Mouse (Mus musculus) intestine, postnatal 0 days (tissue): ENCODE data around the gene Oas1g. TPM values are rescaled to one million over a fixed set of nuclear protein-coding genes. Genes with fewer than 3 reads are reported as not detected.
"Not testable (repeated sequence)": the region's sequence is repeated elsewhere in the genome, so short reads cannot be mapped to it uniquely, and the experiment has no call there.

Source experiments
- ATAC-seq: fragments of 200-750 bp; cut with Nextera tagmentation; 2 replicates; pipeline ENCODE4 v1.8.0; 2017; ENCODE audit warnings: mild to moderate bottlenecking, moderate TSS enrichment, moderate library complexity
- H3K27ac ChIP-seq: fragments of 300-500 bp; sonication (generic); 2 replicates; pipeline ENCODE4 v1.5.1; 2014; ENCODE audit warnings: mild to moderate bottlenecking, low read depth, low read length, moderate library complexity
- H3K27me3 ChIP-seq: fragments of 300-500 bp; sonication (generic); replicated peaks from 2 replicates; pipeline ENCODE4 v1.6.1; 2014; ENCODE audit warnings: low read length, mixed read lengths; ENCODE audit not compliant: control insufficient read depth, insufficient read depth
- H3K36me3 ChIP-seq: fragments of 300-500 bp; sonication (generic); 2 replicates; pipeline ENCODE4 v1.6.1; 2014; ENCODE audit warnings: mild to moderate bottlenecking, moderate library complexity; ENCODE audit not compliant: control insufficient read depth, insufficient read depth
- H3K4me1 ChIP-seq: fragments of 300-500 bp; sonication (generic); replicated peaks from 2 replicates; pipeline ENCODE4 v1.6.1; 2014; ENCODE audit warnings: antibody characterized with exemption, low read length, mixed read lengths; ENCODE audit not compliant: control insufficient read depth, insufficient read depth
- H3K4me2 ChIP-seq: fragments of 300-500 bp; sonication (generic); replicated peaks from 2 replicates; pipeline ENCODE4 v1.6.1; 2014; ENCODE audit warnings: low read depth, mild to moderate bottlenecking, moderate library complexity
- H3K4me3 ChIP-seq: fragments of 300-500 bp; sonication (generic); 2 replicates; pipeline ENCODE4 v1.5.1; 2014; ENCODE audit warnings: low read depth, low read length
- H3K9ac ChIP-seq: fragments of 300-500 bp; sonication (generic); 2 replicates; pipeline ENCODE4 v1.6.1; 2014; ENCODE audit warnings: mild to moderate bottlenecking, low read depth, low read length
- H3K9me3 ChIP-seq: fragments of 300-500 bp; sonication (generic); 2 replicates; pipeline ENCODE4 v1.6.1; 2016; ENCODE audit warnings: mixed run types; ENCODE audit not compliant: control insufficient read depth
- CTCF ChIP-seq: sonication (generic); IDR thresholded peaks from 2 replicates; pipeline ENCODE4 v1.5.1; 2016; ENCODE audit warnings: low read depth, mild to moderate bottlenecking, control low read depth, antibody characterized with exemption, moderate library complexity
- WGBS: fragments of 180-500 bp; shearing (Covaris S2); extraction: QIAGEN DNeasy Blood & Tissue Kit; methylation state at CpG from one replicate; pipeline ENCODE4 v1.1.7; 2014; 5-methylcytosine and 5-hydroxymethylcytosine counted together
- polyA plus RNA-seq: library from polyadenylated mRNA; unstranded; fragments of >200 nt; fragmentation: Nextera tagmentation; extraction: Ambion mirVana; gene quantifications from 2 replicates; pipeline ENCODE4 v1.2.1, GENCODE M21; 2015

Gene Oas1g
- polyA plus RNA-seq, 1 experiment from 2014 or later: 31.8 TPM

GRCm38 (mm10) chr5:120895231-120895900 is 8.0 kb upstream of the Oas1g start:
- no peak overlapping the region for H3K27ac ChIP-seq
- no peak for TF ChIP-seq CTCF

GRCm38 (mm10) chr5:120894692-120895091 is 7.3 kb upstream of the Oas1g start:
- H3K27me3 ChIP-seq, H3K4me1 ChIP-seq: not testable (repeated sequence)
- 83% methylated on average over 2 of the region's 2 CpGs for WGBS

More at GRCm38 (mm10) chr5:120895231-120895900, 8.0 kb upstream of the Oas1g start:
- H3K4me3 ChIP-seq: no peak overlapping the region
- no peaks in the 10 kb centered on the region for H3K36me3 ChIP-seq
- ATAC-seq: no peak
- H3K9me3 ChIP-seq: no peaks in the 10 kb centered on the region
- no peaks in the 10 kb centered on the region for H3K4me1 ChIP-seq
- no peak overlapping the region for H3K9ac ChIP-seq
- no peaks in the 10 kb centered on the region for H3K27me3 ChIP-seq
- H3K4me2 ChIP-seq: no peak overlapping the region
- WGBS: 85% methylated on average over 11 of the region's 11 CpGs

GRCm38 (mm10) chr5:120893866-120894265 is 6.5 kb upstream of the Oas1g start:
- not testable (repeated sequence) for H3K4me1 ChIP-seq, H3K27me3 ChIP-seq, H3K9me3 ChIP-seq, H3K4me2 ChIP-seq, ATAC-seq, H3K9ac ChIP-seq, H3K27ac ChIP-seq, H3K4me3 ChIP-seq, H3K36me3 ChIP-seq
- 92% methylated on average over 4 of the region's 4 CpGs for WGBS

More at GRCm38 (mm10) chr5:120894692-120895091, 7.3 kb upstream of the Oas1g start:
- not testable (repeated sequence) for H3K4me2 ChIP-seq, H3K36me3 ChIP-seq, ATAC-seq, H3K27ac ChIP-seq, H3K9ac ChIP-seq, H3K4me3 ChIP-seq, H3K9me3 ChIP-seq

GRCm38 (mm10) chr5:120892243-120892660 is 4.8 kb upstream of the Oas1g start:
- H3K27ac ChIP-seq: no peak overlapping the region
- no peak overlapping the region for H3K4me2 ChIP-seq
- H3K9ac ChIP-seq: no peak overlapping the region
- TF ChIP-seq CTCF: no peak
- 72% methylated on average over 2 of the region's 2 CpGs for WGBS
- no peak overlapping the region for H3K4me3 ChIP-seq
- H3K36me3 ChIP-seq: no peaks in the 10 kb centered on the region
- H3K9me3 ChIP-seq: no peaks in the 10 kb centered on the region
- no peaks in the 10 kb centered on the region for H3K4me1 ChIP-seq
- ATAC-seq: no peak
- no peaks in the 10 kb centered on the region for H3K27me3 ChIP-seq

GRCm38 (mm10) chr5:120891566-120892242 is 4.3 kb upstream of the Oas1g start:
- ATAC-seq, H3K9me3 ChIP-seq, H3K4me1 ChIP-seq, H3K9ac ChIP-seq, H3K36me3 ChIP-seq, H3K4me2 ChIP-seq, H3K4me3 ChIP-seq, H3K27me3 ChIP-seq, H3K27ac ChIP-seq: not testable (repeated sequence)
- WGBS: 67% methylated on average over 2 of the region's 2 CpGs

GRCm38 (mm10) chr5:120890991-120891390 is 3.6 kb upstream of the Oas1g start:
- H3K4me1 ChIP-seq: no peaks in the 10 kb centered on the region
- no peaks in the 10 kb centered on the region for H3K36me3 ChIP-seq
- H3K27me3 ChIP-seq: no peaks in the 10 kb centered on the region
- H3K4me2 ChIP-seq: no peak overlapping the region
- no peak overlapping the region for H3K4me3 ChIP-seq
- 49% methylated on average over 3 of the region's 3 CpGs for WGBS
- H3K9me3 ChIP-seq: no peaks in the 10 kb centered on the region
- H3K9ac ChIP-seq: no peak overlapping the region
- TF ChIP-seq CTCF: no peak
- no peak overlapping the region for H3K27ac ChIP-seq
- no peak for ATAC-seq
